Mouse (Mus musculus) brain, adult 10 weeks (tissue): Measurements from ENCODE around the gene Slc25a10. TPM values are rescaled to one million over a fixed set of nuclear protein-coding genes. Genes with fewer than 3 reads are reported as not detected.

Source experiments
- polyA plus RNA-seq: library from polyadenylated mRNA; stranded (reverse); fragments of 350-450 nt; fragmentation: Illumina TruSeq; extraction: RNeasy Lipid Tissue Mini Kit (QIAGEN cat#74804); gene quantifications from one replicate; pipeline ENCODE4 v1.2.3, GENCODE M21; 2015; ENCODE audit warnings: low read depth, low replicate concordance

The Slc25a10 gene
- 16.9 TPM for polyA plus RNA-seq

DNA sequence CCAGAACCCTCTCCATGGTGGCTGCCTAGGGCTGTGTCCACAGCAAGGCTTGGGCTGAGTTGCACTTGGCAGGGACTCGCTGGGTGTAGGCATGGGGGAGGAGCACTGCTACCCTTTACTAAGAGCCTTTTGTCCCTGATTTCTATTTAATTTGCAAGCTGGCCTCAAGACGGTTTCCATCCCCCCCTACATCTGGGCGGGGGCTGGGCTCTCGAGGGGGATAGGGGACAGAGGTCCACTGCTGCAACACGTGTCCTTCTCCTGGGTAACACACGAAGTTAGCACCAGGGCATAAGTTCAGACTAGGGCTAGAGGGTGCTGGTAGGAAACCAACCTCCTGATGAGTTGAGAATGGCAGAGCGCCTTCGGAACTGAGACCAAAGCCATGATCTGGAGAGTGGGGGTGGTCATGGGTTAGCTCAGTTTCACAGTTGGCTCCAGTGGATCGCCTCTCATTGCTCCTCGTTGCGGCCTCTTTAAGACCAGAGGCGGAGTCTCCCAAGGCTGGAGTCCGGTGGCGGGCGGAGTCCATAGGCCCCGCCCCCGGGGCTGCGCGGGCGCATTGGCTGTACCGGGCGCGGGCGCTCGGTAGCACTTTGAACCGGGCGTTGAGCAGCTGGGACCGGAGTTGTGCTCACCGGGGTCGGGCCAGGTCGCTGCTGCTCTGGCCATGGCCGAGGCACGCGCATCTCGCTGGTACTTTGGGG, at the start of gene Slc25a10:
Slc25a10 (plus strand) TSS at position 524 of the 707 bp plus-strand sequence.

GRCm38 (mm10) chr11:120442344-120442743, 49.3 kb upstream of the Slc25a10 start, which contains the start of gene Tspan10:
Tspan10 (plus strand) TSS chr11:120442644.

GRCm38 (mm10) chr11:120453306-120453705, 38.3 kb upstream of the Slc25a10 start, which contains the start of gene Pde6g:
Pde6g (minus strand) TSS chr11:120453500.

DNA sequence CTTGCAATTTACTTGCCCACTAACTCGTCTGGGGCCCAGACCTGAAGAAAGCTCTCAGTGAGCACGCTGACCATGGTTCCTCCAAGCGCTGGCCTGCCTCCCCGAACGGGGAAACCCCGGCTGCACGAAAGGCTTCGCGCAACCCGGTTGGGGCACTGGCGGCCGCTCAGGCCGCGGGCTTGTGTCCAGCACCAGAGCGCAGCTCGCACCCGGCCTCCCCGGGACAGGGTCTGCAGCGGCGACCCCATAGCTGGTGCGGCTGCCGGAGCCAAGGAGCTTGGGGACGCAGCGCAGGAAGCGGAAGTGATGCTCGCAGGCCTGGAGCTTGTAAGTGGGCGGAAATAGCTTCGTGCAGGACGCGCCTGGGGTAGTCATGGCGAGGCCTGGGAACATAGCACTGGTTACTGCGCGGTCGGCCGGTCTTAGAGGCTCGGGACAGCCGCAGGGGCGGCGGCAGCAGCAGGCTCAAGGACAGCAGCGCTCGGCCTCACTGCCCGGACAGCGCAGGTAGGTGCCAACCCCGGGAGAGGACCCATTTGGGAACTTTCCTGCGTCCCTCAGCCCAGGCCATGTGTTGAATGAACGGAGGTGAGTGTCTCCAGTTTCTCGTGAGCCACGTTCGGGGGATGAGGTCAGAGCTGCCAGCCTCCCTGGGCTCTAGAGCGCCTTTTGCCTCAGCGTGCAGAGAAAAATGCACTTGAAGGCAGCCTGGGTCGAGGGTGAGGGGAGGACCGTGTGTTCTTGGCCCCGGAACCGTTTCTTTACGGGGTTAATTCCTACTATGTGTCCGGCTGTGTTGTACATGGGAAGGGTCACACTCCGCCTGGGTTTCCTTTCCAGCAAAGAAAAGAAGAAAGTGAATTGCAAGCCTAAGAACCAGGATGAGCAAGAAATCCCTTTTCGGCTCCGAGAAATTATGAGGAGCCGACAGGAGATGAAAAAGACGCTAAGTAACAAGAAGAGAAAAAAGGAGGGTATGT, 33.6 kb upstream of the Slc25a10 start, which contains the start of the genes Oxld1 and Ccdc137:
Oxld1 (minus strand) TSS at position 297 of the 980 bp plus-strand sequence.
Ccdc137 (plus strand) TSS at position 344 of the 980 bp plus-strand sequence.

GRCm38 (mm10) chr11:120467051-120467735, 24.4 kb upstream of the Slc25a10 start, which contains the start of gene Arl16:
Arl16 (minus strand) TSS chr11:120467607.

DNA sequence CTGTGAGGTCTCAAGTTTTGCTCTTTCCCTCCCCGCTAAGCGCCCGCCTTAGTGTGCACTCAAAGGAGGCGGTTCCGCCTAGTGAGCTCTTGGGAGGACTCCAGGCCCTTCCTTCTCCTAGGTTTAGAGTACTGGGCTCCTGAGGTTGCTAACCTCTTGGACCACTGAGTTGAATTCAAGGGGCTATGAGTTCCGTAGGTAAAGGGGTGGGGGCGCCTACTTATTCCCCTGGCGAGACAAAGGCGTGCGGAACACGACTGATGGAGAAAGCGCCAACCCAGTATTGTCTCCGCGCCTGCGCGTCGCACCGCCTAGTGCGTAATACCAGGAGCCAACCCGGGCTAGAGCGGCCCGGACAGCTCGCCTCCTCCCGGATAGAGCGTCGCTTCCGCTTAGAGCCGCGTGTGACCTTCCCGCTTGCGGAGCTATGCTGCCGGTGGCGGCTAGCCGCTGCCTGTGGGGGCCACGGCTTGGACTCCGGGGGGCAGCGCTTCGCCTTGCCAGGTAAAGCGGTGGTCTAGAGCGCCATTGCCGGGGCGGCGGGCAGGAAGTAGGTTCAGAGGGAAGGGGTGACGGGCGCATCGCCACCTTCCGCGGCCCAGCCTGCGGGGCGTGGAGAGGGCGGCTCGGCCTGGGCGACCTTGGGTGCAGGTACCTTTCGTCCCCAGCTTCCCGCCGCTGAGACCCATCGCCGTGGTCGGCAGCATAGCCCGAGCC, 7.2 kb upstream of the Slc25a10 start, which contains the start of gene Mrpl12:
Mrpl12 (plus strand) TSS at position 349 of the 717 bp plus-strand sequence.

DNA sequence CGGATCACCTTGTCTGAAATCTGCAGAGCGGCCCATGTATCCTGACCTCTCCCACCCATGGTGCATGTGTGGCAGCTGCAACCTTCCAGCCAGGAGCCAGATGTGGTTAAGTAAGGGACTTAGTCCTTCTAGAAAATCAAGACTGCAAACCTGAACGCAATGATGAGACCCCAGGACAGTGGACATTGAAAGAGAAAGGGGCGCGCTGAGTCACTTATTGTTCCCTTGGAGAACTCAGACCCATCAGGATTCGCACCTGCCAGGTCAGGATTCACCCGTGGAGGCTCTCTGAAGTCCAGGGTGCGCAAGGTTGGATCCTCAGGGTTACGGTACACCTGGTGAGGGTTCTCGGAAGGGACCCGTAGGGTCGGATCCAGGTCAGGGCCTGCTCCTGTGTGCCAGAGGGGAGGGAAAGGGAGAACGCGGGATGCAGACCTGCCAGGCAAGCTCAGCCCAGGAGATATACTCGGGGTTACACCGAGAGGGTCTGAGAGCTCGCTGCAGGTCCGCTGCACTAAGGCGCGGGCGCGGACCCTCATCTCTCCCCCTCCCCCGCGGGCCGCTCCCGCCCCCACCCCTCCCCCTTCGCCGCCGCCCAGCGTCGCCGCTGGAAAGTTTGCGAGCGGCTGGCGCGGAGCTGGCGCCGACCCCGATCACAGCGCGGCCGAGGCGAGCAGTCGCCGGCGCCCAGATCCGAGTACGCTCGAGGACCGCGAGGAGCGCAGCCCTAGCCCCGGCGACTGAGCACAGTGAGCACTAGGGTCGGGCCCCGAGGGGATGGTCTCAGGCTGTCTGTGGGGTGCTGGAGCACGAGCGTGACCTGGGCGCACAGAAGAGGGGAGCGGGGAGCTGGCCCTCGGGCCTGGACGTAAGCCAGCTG, 38.7 kb downstream of the Slc25a10 start, which contains the start of gene Gcgr:
Gcgr (plus strand) TSS at position 615 of the 880 bp plus-strand sequence.

Other genes with a start within 250 kb of the Slc25a10 start
- gene Actg1, start 143.3 kb upstream of the Slc25a10 start, polyA plus RNA-seq, result 1,148 TPM
- gene Fscn2, start 130.3 kb upstream of the Slc25a10 start, polyA plus RNA-seq, result not detected
- 8.7 TPM for gene Faap100, start 113.1 kb upstream of the Slc25a10 start, polyA plus RNA-seq
- gene Nploc4, start 54.1 kb upstream of the Slc25a10 start, polyA plus RNA-seq, result 40.8 TPM
- gene Tspan10, start 49.2 kb upstream of the Slc25a10 start, polyA plus RNA-seq, result not detected
- not detected for gene Pde6g, start 38.3 kb upstream of the Slc25a10 start, polyA plus RNA-seq
- 16.1 TPM for gene Oxld1, start 33.8 kb upstream of the Slc25a10 start, polyA plus RNA-seq
- 28.0 TPM for gene Ccdc137, start 33.7 kb upstream of the Slc25a10 start, polyA plus RNA-seq
- gene Arl16, start 24.2 kb upstream of the Slc25a10 start, polyA plus RNA-seq, result 53.0 TPM
- 132 TPM for gene Mrpl12, start 7.2 kb upstream of the Slc25a10 start, polyA plus RNA-seq
- not detected for gene Gcgr, start 38.9 kb downstream of the Slc25a10 start, polyA plus RNA-seq
- 153 TPM for gene Mcrip1, start 57.9 kb downstream of the Slc25a10 start, polyA plus RNA-seq
- gene Ppp1r27, start 59.3 kb downstream of the Slc25a10 start, polyA plus RNA-seq, result not detected
- 124 TPM for gene P4hb, start 81.4 kb downstream of the Slc25a10 start, polyA plus RNA-seq
- 289 TPM for gene Arhgdia, start 89.8 kb downstream of the Slc25a10 start, polyA plus RNA-seq
- gene Alyref, start 106.5 kb downstream of the Slc25a10 start, polyA plus RNA-seq, result 25.6 TPM
- 98.4 TPM for gene Anapc11, start 106.6 kb downstream of the Slc25a10 start, polyA plus RNA-seq
- gene Npb, start 116.6 kb downstream of the Slc25a10 start, polyA plus RNA-seq, result not detected
- gene Pcyt2, start 126.1 kb downstream of the Slc25a10 start, polyA plus RNA-seq, result 141 TPM
- gene Sirt7, start 133.4 kb downstream of the Slc25a10 start, polyA plus RNA-seq, result 53.0 TPM
- 55.3 TPM for gene Mafg, start 141.8 kb downstream of the Slc25a10 start, polyA plus RNA-seq
- 4.5 TPM for gene Pycr1, start 151.9 kb downstream of the Slc25a10 start, polyA plus RNA-seq
- gene Myadml2, start 156.3 kb downstream of the Slc25a10 start, polyA plus RNA-seq, result 7.1 TPM
- 3.2 TPM for gene Notum, start 169.3 kb downstream of the Slc25a10 start, polyA plus RNA-seq
- 41.6 TPM for gene Aspscr1, start 181.1 kb downstream of the Slc25a10 start, polyA plus RNA-seq
- 31.9 TPM for gene Cenpx, start 221.9 kb downstream of the Slc25a10 start, polyA plus RNA-seq
- gene Lrrc45, start 222.1 kb downstream of the Slc25a10 start, polyA plus RNA-seq, result 51.5 TPM
- gene Rac3, start 229.6 kb downstream of the Slc25a10 start, polyA plus RNA-seq, result 64.3 TPM
- 17.3 TPM for gene Dcxr, start 235.4 kb downstream of the Slc25a10 start, polyA plus RNA-seq
- 1.8 TPM for gene Cbr2, start 240.3 kb downstream of the Slc25a10 start, polyA plus RNA-seq